Mouse (Mus musculus): ENCODE results near the gene Dcaf17. TPM values are rescaled to one million over a fixed set of nuclear protein-coding genes. Genes with fewer than 3 reads are reported as not detected.

Dcaf17 gene
- polyA plus RNA-seq, 1 experiment from 2014 or later = 41.0 TPM

GRCm38 (mm10) chr2:71031973-71032794 is 22.9 kb upstream of the Dcaf17 start:
- no peak overlapping the region for H3K4me2 ChIP-seq
- peak overlapping the region; percentile 33; the same call in 1 of the 2 replicates for H3K27ac ChIP-seq
- WGBS = 64% methylated on average over 18 of the region's 18 CpGs
- H3K27me3 ChIP-seq = no peaks in the 10 kb centered on the region
- peaks cover 20% of the 10 kb centered on the region for H3K4me1 ChIP-seq
- no peak overlapping the region for H3K4me3 ChIP-seq (replicated peaks)
- ATAC-seq (ENCODE audit: low FRiP score) = peak; percentile 36; the same call in 1 of the 2 replicates
- no peak overlapping the region for H3K9ac ChIP-seq
- no peaks in the 10 kb centered on the region for H3K36me3 ChIP-seq (replicated peaks)
- no peaks in the 10 kb centered on the region for H3K9me3 ChIP-seq

GRCm38 (mm10) chr2:71033014-71033413 is 22.1 kb upstream of the Dcaf17 start:
- 93% methylated on average over 4 of the region's 4 CpGs for WGBS

GRCm38 (mm10) chr2:71033987-71034386 is 21.1 kb upstream of the Dcaf17 start:
- Histone ChIP-seq H3K27ac (peak overlapping the region; percentile 10), H3K4me3 (replicated peaks) (no peak overlapping the region), H3K9ac (no peak overlapping the region), H3K4me2 (no peak overlapping the region), H3K4me1 (peaks cover 20% of the 10 kb centered on the region), H3K36me3 (replicated peaks) (no peaks in the 10 kb centered on the region), H3K27me3 (no peaks in the 10 kb centered on the region), H3K9me3 (no peaks in the 10 kb centered on the region)
- ATAC-seq (ENCODE audit: low FRiP score) = peak; percentile 51; the same call in 1 of the 2 replicates
- 45% methylated on average over 8 of the region's 8 CpGs for WGBS

More at GRCm38 (mm10) chr2:71033014-71033413, 22.1 kb upstream of the Dcaf17 start:
- H3K27me3 ChIP-seq = no peaks in the 10 kb centered on the region
- no peaks in the 10 kb centered on the region for H3K36me3 ChIP-seq (replicated peaks)
- no peaks in the 10 kb centered on the region for H3K9me3 ChIP-seq
- ATAC-seq (ENCODE audit: low FRiP score) = no peak
- H3K27ac ChIP-seq = no peak overlapping the region
- H3K4me3 ChIP-seq (replicated peaks) = no peak overlapping the region
- H3K4me2 ChIP-seq = no peak overlapping the region
- peaks cover 20% of the 10 kb centered on the region for H3K4me1 ChIP-seq
- no peak overlapping the region for H3K9ac ChIP-seq

GRCm38 (mm10) chr2:71037447-71037846 is 17.7 kb upstream of the Dcaf17 start:
- Histone ChIP-seq H3K4me1 (peaks cover 18% of the 10 kb centered on the region), H3K27ac (no peak overlapping the region), H3K4me3 (replicated peaks) (no peak overlapping the region), H3K27me3 (no peaks in the 10 kb centered on the region), H3K36me3 (replicated peaks) (no peaks in the 10 kb centered on the region), H3K4me2 (no peak overlapping the region), H3K9me3 (no peaks in the 10 kb centered on the region), H3K9ac (no peak overlapping the region)
- no peak for ATAC-seq (ENCODE audit: low FRiP score)
- 80% methylated on average over 6 of the region's 6 CpGs for WGBS

- H3K4me2 ChIP-seq = no peak overlapping the region
- 0 out of 2 replicates have a peak, but pooled peaks have one; percentile 46 for ATAC-seq (ENCODE audit: low FRiP score)
These were observed 15.5 kb upstream of the Dcaf17 start for GRCm38 (mm10) chr2:71039522-71040121.

GRCm38 (mm10) chr2:71046151-71046550 is 9.0 kb upstream of the Dcaf17 start:
- WGBS = 67% methylated on average over 6 of the region's 6 CpGs
- Histone ChIP-seq H3K27me3 (no peaks in the 10 kb centered on the region), H3K4me2 (no peak overlapping the region), H3K9ac (no peak overlapping the region), H3K4me3 (replicated peaks) (no peak overlapping the region), H3K4me1 (no peaks in the 10 kb centered on the region), H3K36me3 (replicated peaks) (no peaks in the 10 kb centered on the region), H3K27ac (no peak overlapping the region), H3K9me3 (no peaks in the 10 kb centered on the region)
- ATAC-seq (ENCODE audit: low FRiP score) = no peak

More at GRCm38 (mm10) chr2:71039522-71040121, 15.5 kb upstream of the Dcaf17 start:
- no peaks in the 10 kb centered on the region for H3K27me3 ChIP-seq
- no peak overlapping the region for H3K4me3 ChIP-seq (replicated peaks)
- H3K4me1 ChIP-seq = peaks cover 2% of the 10 kb centered on the region
- no peak overlapping the region for H3K9ac ChIP-seq
- H3K36me3 ChIP-seq (replicated peaks) = no peaks in the 10 kb centered on the region
- no peak overlapping the region for H3K27ac ChIP-seq
- WGBS = 50% methylated on average over 11 of the region's 11 CpGs
- no peaks in the 10 kb centered on the region for H3K9me3 ChIP-seq

GRCm38 (mm10) chr2:71046751-71047320 is 8.3 kb upstream of the Dcaf17 start:
- no peak overlapping the region for H3K4me2 ChIP-seq
- no peaks in the 10 kb centered on the region for H3K4me1 ChIP-seq
- 86% methylated on average over 6 of the region's 6 CpGs for WGBS
- H3K9ac ChIP-seq = no peak overlapping the region
- H3K4me3 ChIP-seq (replicated peaks) = no peak overlapping the region
- ATAC-seq (ENCODE audit: low FRiP score) = no peak
- H3K36me3 ChIP-seq (replicated peaks) = no peaks in the 10 kb centered on the region
- no peaks in the 10 kb centered on the region for H3K27me3 ChIP-seq
- H3K27ac ChIP-seq = no peak overlapping the region
- H3K9me3 ChIP-seq = no peaks in the 10 kb centered on the region

GRCm38 (mm10) chr2:71048896-71049295 is 6.2 kb upstream of the Dcaf17 start:
- H3K27ac ChIP-seq = no peak overlapping the region
- peaks cover 2% of the 10 kb centered on the region; the same call in 1 of the 2 replicates for H3K4me1 ChIP-seq
- no peak overlapping the region for H3K4me3 ChIP-seq (replicated peaks)
- 77% methylated on average over 12 of the region's 12 CpGs for WGBS
- H3K27me3 ChIP-seq = no peaks in the 10 kb centered on the region
- no peak overlapping the region for H3K4me2 ChIP-seq
- H3K36me3 ChIP-seq (replicated peaks) = no peaks in the 10 kb centered on the region
- no peak overlapping the region for H3K9ac ChIP-seq
- no peaks in the 10 kb centered on the region for H3K9me3 ChIP-seq
- no peak for ATAC-seq (ENCODE audit: low FRiP score)

GRCm38 (mm10) chr2:71050511-71050910 is 4.6 kb upstream of the Dcaf17 start:
- Histone ChIP-seq H3K4me1 (peaks cover 12% of the 10 kb centered on the region), H3K9ac (no peak overlapping the region), H3K36me3 (replicated peaks) (no peaks in the 10 kb centered on the region), H3K9me3 (no peaks in the 10 kb centered on the region), H3K27ac (no peak overlapping the region), H3K4me3 (replicated peaks) (no peak overlapping the region), H3K4me2 (no peak overlapping the region), H3K27me3 (no peaks in the 10 kb centered on the region)
- ATAC-seq (ENCODE audit: low FRiP score) = no peak
- 92% methylated on average over 7 of the region's 7 CpGs for WGBS

- Histone ChIP-seq H3K9me3 (no peaks in the 10 kb centered on the region), H3K4me1 (peaks cover 12% of the 10 kb centered on the region), H3K4me3 (replicated peaks) (peak overlapping the region; percentile 64), H3K36me3 (replicated peaks) (peaks cover 8% of the 10 kb centered on the region), H3K9ac (no peak overlapping the region; the same call in 1 of the 2 replicates), H3K27me3 (no peaks in the 10 kb centered on the region), H3K4me2 (peak overlapping the region; percentile 68), H3K27ac (no peak overlapping the region)
- ATAC-seq (ENCODE audit: low FRiP score) = no peak
- 57% methylated on average over 9 of the region's 9 CpGs for WGBS
These were observed 412 bp upstream of the Dcaf17 start for GRCm38 (mm10) chr2:71054716-71055115.

- WGBS = 13% methylated on average over 21 of the region's 21 CpGs
These were observed 1.1 kb downstream of the Dcaf17 start for GRCm38 (mm10) chr2:71056115-71056835.

GRCm38 (mm10) chr2:71071601-71072000 is 16.5 kb downstream of the Dcaf17 start:
- no peak for ATAC-seq (ENCODE audit: low FRiP score)
- WGBS = 93% methylated on average over 4 of the region's 4 CpGs

More at GRCm38 (mm10) chr2:71056115-71056835, 1.1 kb downstream of the Dcaf17 start:
- Histone ChIP-seq H3K36me3 (replicated peaks) (peaks cover 15% of the 10 kb centered on the region), H3K9me3 (no peaks in the 10 kb centered on the region), H3K4me3 (replicated peaks) (peak overlapping the region; percentile 64), H3K27me3 (no peaks in the 10 kb centered on the region), H3K4me1 (peaks cover 12% of the 10 kb centered on the region), H3K4me2 (peak overlapping the region; percentile 68), H3K27ac (peak overlapping the region; percentile 93), H3K9ac (peak overlapping the region; percentile 71)
- ATAC-seq (ENCODE audit: low FRiP score) = no peak

More at GRCm38 (mm10) chr2:71071601-71072000, 16.5 kb downstream of the Dcaf17 start:
- Histone ChIP-seq H3K9me3 (no peaks in the 10 kb centered on the region), H3K36me3 (replicated peaks) (peaks cover 7% of the 10 kb centered on the region), H3K4me2 (no peak overlapping the region), H3K27ac (no peak overlapping the region), H3K27me3 (no peaks in the 10 kb centered on the region), H3K4me1 (no peaks in the 10 kb centered on the region), H3K4me3 (replicated peaks) (no peak overlapping the region), H3K9ac (no peak overlapping the region)
